Mouse (Mus musculus) bone marrow, adult 2 months (tissue): Measurements from ENCODE around the gene Gm6583.
A peak's percentile ranks its signal among the peaks of the same experiment; 100 is the strongest.

Experiments
- CTCF ChIP-seq: fragments of 200-500 bp; IDR thresholded peaks from 2 replicates; pipeline ENCODE4 v1.5.1; 2011; ENCODE audit warnings: low read length, control low read depth; ENCODE audit not compliant: control insufficient read depth, insufficient read depth
- POLR2A ChIP-seq: fragments of 200-500 bp; IDR thresholded peaks from 2 replicates; pipeline ENCODE4 v1.6.1; 2011; ENCODE audit warnings: low read depth, mild to moderate bottlenecking, control low read depth, low read length, borderline replicate concordance; ENCODE audit not compliant: control insufficient read depth

DNA sequence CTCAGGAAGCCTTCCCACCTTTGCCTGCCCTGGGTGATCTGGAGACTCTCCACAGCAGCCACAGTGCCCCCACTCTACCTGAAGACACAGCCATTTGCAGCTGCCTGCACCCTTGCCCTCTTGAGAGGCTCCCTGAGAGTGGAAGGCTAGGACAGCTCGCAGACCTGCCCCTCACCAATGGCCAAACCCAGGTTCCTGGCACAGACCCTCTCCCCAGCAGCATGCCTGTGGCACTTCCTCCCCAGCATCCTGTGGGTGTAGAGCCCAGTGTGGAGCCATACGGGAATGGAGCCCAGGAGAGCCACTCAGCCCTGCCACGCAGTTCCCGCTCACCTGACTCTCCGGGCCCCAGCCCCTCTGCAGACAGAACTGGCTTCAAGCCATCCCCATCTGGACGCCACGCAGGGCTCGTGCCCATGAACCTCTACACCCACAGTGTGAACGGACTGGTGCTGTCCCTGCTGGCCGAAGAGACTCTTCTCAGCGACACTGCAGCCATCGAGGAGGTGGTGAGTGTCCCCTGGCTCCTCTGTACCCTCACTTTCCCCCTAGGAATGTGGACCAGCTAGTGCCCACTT, 14.5 kb upstream of the Gm6583 start:
- TF ChIP-seq CTCF (no peak), POLR2A (0 out of 2 replicates have a peak, but pooled peaks have one; percentile 16)
